Mouse (Mus musculus) liver, embryonic 16.5 days (tissue): ENCODE data around the gene Rangap1. TPM values are rescaled to one million over a fixed set of nuclear protein-coding genes. Genes with fewer than 3 reads are reported as not detected.

Experiments used
- ATAC-seq: fragments of 200-750 bp; cut with Nextera tagmentation; 2 replicates; pipeline ENCODE4 v1.8.0; 2017; ENCODE audit warnings: low read depth, mild to moderate bottlenecking, moderate number of reproducible peaks, moderate library complexity
- H3K27ac ChIP-seq: fragments of 300-500 bp; sonication (generic); 2 replicates; pipeline ENCODE4 v1.5.1; 2014; ENCODE audit warnings: mild to moderate bottlenecking, low read length
- H3K27me3 ChIP-seq: fragments of 300-500 bp; sonication (generic); 2 replicates; pipeline ENCODE4 v1.6.1; 2014; ENCODE audit warnings: low read depth, low read length, mixed read lengths; ENCODE audit not compliant: control insufficient read depth, insufficient read depth
- H3K36me3 ChIP-seq: fragments of 300-500 bp; sonication (generic); 2 replicates; pipeline ENCODE4 v1.6.1; 2014; ENCODE audit warnings: mild to moderate bottlenecking; ENCODE audit not compliant: control insufficient read depth, insufficient read depth
- H3K4me1 ChIP-seq: fragments of 300-500 bp; sonication (generic); 2 replicates; pipeline ENCODE4 v1.6.1; 2014; ENCODE audit warnings: low read depth, low read length, mixed read lengths; ENCODE audit not compliant: control insufficient read depth
- H3K4me2 ChIP-seq: fragments of 300-500 bp; sonication (generic); 2 replicates; pipeline ENCODE4 v1.6.1; 2014; ENCODE audit warnings: low read depth, low read length, mixed read lengths
- H3K4me3 ChIP-seq: fragments of 300-500 bp; sonication (generic); 2 replicates; pipeline ENCODE4 v1.5.1; 2014; ENCODE audit warnings: low read depth, mild to moderate bottlenecking, low read length
- H3K9ac ChIP-seq: fragments of 300-500 bp; sonication (generic); 2 replicates; pipeline ENCODE4 v1.6.1; 2014; ENCODE audit warnings: low read depth, low read length
- H3K9me3 ChIP-seq: fragments of 300-500 bp; sonication (generic); replicated peaks from 2 replicates; pipeline ENCODE4 v1.6.1; 2016; ENCODE audit warnings: low read length; ENCODE audit not compliant: control insufficient read depth
- WGBS: fragments of 180-500 bp; shearing (Covaris S2); extraction: QIAGEN DNeasy Blood & Tissue Kit; methylation state at CpG from one replicate; pipeline ENCODE4 v1.1.7; 2014; ENCODE audit not compliant: insufficient replicate concordance; 5-methylcytosine and 5-hydroxymethylcytosine counted together
- polyA plus RNA-seq: library from polyadenylated mRNA; unstranded; fragments of >200 nt; fragmentation: Nextera tagmentation; extraction: Ambion mirVana; gene quantifications from 2 replicates; pipeline ENCODE4 v1.2.1, GENCODE M21; 2015

The Rangap1 gene
- 63.6 and 67.3 TPM in 2 replicates for polyA plus RNA-seq

GRCm38 (mm10) chr15:81744992-81745600 is at the start of gene Rangap1, which contains the start of gene Zc3h7b:
TSS of gene Rangap1 (minus strand) at chr15:81745530.
TSS of gene Zc3h7b (plus strand) at chr15:81745057.
- H3K4me1 ChIP-seq, result peaks cover 25% of the 10 kb centered on the region
- WGBS, result under 1% methylated on average over 65 of the region's 65 CpGs
- ATAC-seq, result peak; percentile 81
- H3K9ac ChIP-seq, result peak within 1 kb of the TSS; percentile 74
- H3K36me3 ChIP-seq, result no peaks in the 10 kb centered on the region
- H3K27me3 ChIP-seq, result 0 out of 2 replicates have a peak, but pooled peaks cover 2% of the 10 kb centered on the region
- peak within 1 kb of the TSS; percentile 81 for H3K4me3 ChIP-seq
- peak within 1 kb of the TSS; percentile 61 for H3K27ac ChIP-seq
- peak within 1 kb of the TSS; percentile 93 for H3K4me2 ChIP-seq
- H3K9me3 ChIP-seq, result no peaks in the 10 kb centered on the region

GRCm38 (mm10) chr15:81792444-81792843 is 47.1 kb upstream of the Rangap1 start:
- Histone ChIP-seq H3K27ac (no peak overlapping the region), H3K4me2 (no peak overlapping the region), H3K9me3 (no peaks in the 10 kb centered on the region), H3K4me1 (peaks cover 2% of the 10 kb centered on the region; the same call in 1 of the 2 replicates), H3K4me3 (no peak overlapping the region), H3K36me3 (peaks cover 4% of the 10 kb centered on the region; the same call in 1 of the 2 replicates), H3K27me3 (no peaks in the 10 kb centered on the region), H3K9ac (no peak overlapping the region)
- no peak for ATAC-seq
- 53% methylated on average over 9 of the region's 9 CpGs for WGBS

- Histone ChIP-seq H3K4me1 (peaks cover 2% of the 10 kb centered on the region; the same call in 1 of the 2 replicates), H3K9me3 (no peaks in the 10 kb centered on the region), H3K9ac (no peak overlapping the region), H3K27me3 (no peaks in the 10 kb centered on the region), H3K4me3 (no peak overlapping the region), H3K36me3 (no peaks in the 10 kb centered on the region; the same call in 1 of the 2 replicates), H3K4me2 (no peak overlapping the region), H3K27ac (no peak overlapping the region)
- no peak for ATAC-seq
- WGBS, result 88% methylated on average over 13 of the region's 13 CpGs
These were observed 42.2 kb upstream of the Rangap1 start for GRCm38 (mm10) chr15:81787525-81787924.

GRCm38 (mm10) chr15:81785701-81786100 is 40.4 kb upstream of the Rangap1 start:
- 81% methylated on average over 8 of the region's 8 CpGs for WGBS
- no peaks in the 10 kb centered on the region; the same call in 1 of the 2 replicates for H3K36me3 ChIP-seq
- H3K9me3 ChIP-seq, result no peaks in the 10 kb centered on the region
- H3K4me2 ChIP-seq, result no peak overlapping the region
- no peak overlapping the region for H3K27ac ChIP-seq
- H3K4me3 ChIP-seq, result no peak overlapping the region
- H3K4me1 ChIP-seq, result no peaks in the 10 kb centered on the region
- H3K9ac ChIP-seq, result no peak overlapping the region
- no peaks in the 10 kb centered on the region for H3K27me3 ChIP-seq
- ATAC-seq, result no peak

GRCm38 (mm10) chr15:81784762-81785161 is 39.4 kb upstream of the Rangap1 start:
- Histone ChIP-seq H3K27ac (no peak overlapping the region), H3K4me3 (no peak overlapping the region), H3K4me1 (no peaks in the 10 kb centered on the region), H3K9ac (no peak overlapping the region), H3K36me3 (no peaks in the 10 kb centered on the region; the same call in none of the 2 replicates), H3K9me3 (no peaks in the 10 kb centered on the region), H3K4me2 (no peak overlapping the region), H3K27me3 (no peaks in the 10 kb centered on the region)
- 66% methylated on average over 5 of the region's 5 CpGs for WGBS
- no peak for ATAC-seq

- Histone ChIP-seq H3K27ac (no peak overlapping the region), H3K4me2 (no peak overlapping the region), H3K27me3 (no peaks in the 10 kb centered on the region), H3K4me3 (no peak overlapping the region), H3K4me1 (peaks cover 2% of the 10 kb centered on the region; the same call in 1 of the 2 replicates), H3K36me3 (no peaks in the 10 kb centered on the region; the same call in none of the 2 replicates), H3K9me3 (no peaks in the 10 kb centered on the region), H3K9ac (no peak overlapping the region)
- ATAC-seq, result no peak
- 77% methylated on average over 7 of the region's 7 CpGs for WGBS
These were observed 36.5 kb upstream of the Rangap1 start for GRCm38 (mm10) chr15:81781816-81782215.

- Histone ChIP-seq H3K9me3 (no peaks in the 10 kb centered on the region), H3K27me3 (no peaks in the 10 kb centered on the region), H3K9ac (no peak overlapping the region), H3K4me3 (no peak overlapping the region), H3K36me3 (no peaks in the 10 kb centered on the region; the same call in 1 of the 2 replicates), H3K4me1 (peaks cover 2% of the 10 kb centered on the region; the same call in 1 of the 2 replicates), H3K4me2 (no peak overlapping the region), H3K27ac (no peak overlapping the region)
- peak; percentile 50 for ATAC-seq
- 39% methylated on average over 11 of the region's 11 CpGs for WGBS
These were observed 31.5 kb upstream of the Rangap1 start for GRCm38 (mm10) chr15:81776631-81777422.

GRCm38 (mm10) chr15:81774505-81775171 is 29.3 kb upstream of the Rangap1 start:
- ATAC-seq, result no peak
- H3K9ac ChIP-seq, result no peak overlapping the region
- no peaks in the 10 kb centered on the region for H3K27me3 ChIP-seq
- no peak overlapping the region for H3K4me2 ChIP-seq
- H3K4me1 ChIP-seq, result peaks cover 2% of the 10 kb centered on the region; the same call in 1 of the 2 replicates
- no peaks in the 10 kb centered on the region for H3K9me3 ChIP-seq
- H3K27ac ChIP-seq, result no peak overlapping the region
- no peaks in the 10 kb centered on the region; the same call in 1 of the 2 replicates for H3K36me3 ChIP-seq
- WGBS, result 61% methylated on average over 15 of the region's 15 CpGs
- no peak overlapping the region for H3K4me3 ChIP-seq
